Mouse (Mus musculus): ENCODE measurements around the gene Mier2.

DNA sequence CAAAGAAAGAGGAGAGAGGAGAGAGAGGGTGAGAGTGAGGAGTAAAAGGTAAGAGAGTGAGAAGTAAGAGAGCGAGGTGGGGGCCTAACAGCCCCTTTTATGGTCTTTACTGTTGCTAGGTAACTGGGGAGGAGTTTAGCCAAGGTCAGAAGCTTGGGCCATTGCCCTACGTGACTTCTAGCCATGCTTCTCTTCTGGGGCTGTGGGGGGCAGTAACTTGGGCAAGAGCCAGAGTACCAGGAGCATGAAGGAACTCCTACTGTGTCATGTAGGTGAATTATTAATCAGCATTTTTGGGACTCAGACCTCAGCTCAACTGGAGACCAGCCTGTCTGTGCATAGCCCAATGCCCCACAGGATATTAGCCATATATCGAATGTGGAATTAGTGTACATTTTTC lies 59.1 kb downstream of the Mier2 start:
- TF ChIP-seq USF1 (IDR thresholded peaks at IDR 0.05; ENCODE audit: low read depth), result no peak
- TF ChIP-seq POLR2A (IDR thresholded peaks at IDR 0.05; ENCODE audit: insufficient read length, low read depth), result no peak
- TF ChIP-seq CEBPB (IDR thresholded peaks at IDR 0.05; ENCODE audit: insufficient read depth, poor library complexity, severe bottlenecking), result no peak
- no peak for TF ChIP-seq E2F4 (IDR thresholded peaks at IDR 0.05; ENCODE audit: insufficient read depth)
- TF ChIP-seq POLR2AphosphoS2 (IDR thresholded peaks at IDR 0.05; ENCODE audit: insufficient read length, low read depth), result no peak
- no peak for TF ChIP-seq MYOD1 (IDR thresholded peaks at IDR 0.05; ENCODE audit: control insufficient read depth in 1 of 3, insufficient read length in 2 of 3, low read depth in 2 of 3)
- TF ChIP-seq TCF12 (IDR thresholded peaks at IDR 0.05; ENCODE audit: insufficient read depth, poor library complexity, severe bottlenecking), result no peak
- TF ChIP-seq SRF (IDR thresholded peaks at IDR 0.05; ENCODE audit: control insufficient read depth, insufficient read length, low read depth), result no peak
- TF ChIP-seq MAX (IDR thresholded peaks at IDR 0.05; ENCODE audit: low read depth), result no peak
- TF ChIP-seq TCF3 (IDR thresholded peaks at IDR 0.05; ENCODE audit: insufficient read length, low read depth), result no peak
- TF ChIP-seq MYOG (IDR thresholded peaks at IDR 0.05; ENCODE audit: control insufficient read depth in 1 of 3, insufficient read depth in 1 of 3, insufficient read length in 2 of 3, low read depth in 2 of 3), result no peak
- no peak for TF ChIP-seq REST (IDR thresholded peaks at IDR 0.05; ENCODE audit: insufficient read depth, insufficient read length)
